Mouse (Mus musculus): Measurements from ENCODE around the gene Pmpca.
"Not testable (repeated sequence)": the region's sequence is repeated elsewhere in the genome, so short reads cannot be mapped to it uniquely, and the experiment has no call there.

- TF ChIP-seq CTCF (IDR thresholded peaks at IDR 0.05; ENCODE audit: low read depth); EP300 (optimal IDR thresholded peaks at IDR 0.05): not testable (repeated sequence)
Measured at GRCm38 (mm10) chr2:26380871-26381270, 8.3 kb upstream of the Pmpca start.

Data from stomach, postnatal 0 days (tissue).